Mouse (Mus musculus) spleen, adult 18-20 months (tissue): ENCODE measurements around the gene Arhgap18.

Experiments used
- DNase-seq, 2 experiments: peaks; one replicate each; pipeline ENCODE4 v3.0.0; 2022; ENCODE audit warnings: mixed read lengths in 2 of 2

Gene Arhgap18

DNA sequence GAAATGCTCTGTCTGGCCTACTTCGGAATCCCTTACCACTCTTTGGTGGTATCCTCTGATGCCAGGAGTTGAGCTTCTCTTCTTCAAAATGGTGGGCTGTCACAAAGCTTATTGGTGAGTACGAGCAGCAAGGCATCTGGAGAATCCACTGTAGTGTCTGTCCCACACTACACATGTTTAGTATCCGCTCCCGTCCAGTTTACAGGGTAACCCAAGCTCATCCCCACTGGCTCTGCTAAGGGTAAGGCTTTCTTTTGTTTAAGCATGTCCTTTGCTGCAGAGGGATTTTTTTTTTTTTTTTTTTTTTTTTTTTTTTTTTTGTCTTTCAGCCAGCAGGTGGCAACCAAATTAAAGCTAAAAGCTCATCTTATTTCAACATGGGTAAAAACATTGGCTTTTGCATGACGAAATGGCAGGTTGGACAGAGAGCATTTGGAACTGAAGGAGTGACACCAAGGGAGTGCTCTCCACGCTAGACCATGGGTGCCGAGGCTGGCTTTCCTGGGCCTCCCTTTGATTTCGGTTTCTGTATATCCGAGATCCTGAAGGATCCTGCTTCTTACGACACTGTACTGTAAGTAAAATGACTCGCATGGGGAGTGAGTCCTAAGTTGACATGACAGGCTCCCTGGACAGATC is at the start of gene Arhgap18:
Gene Arhgap18, plus strand, starts transcription at position 493 of the 639 bp plus-strand sequence.
- no peak for DNase-seq

DNA sequence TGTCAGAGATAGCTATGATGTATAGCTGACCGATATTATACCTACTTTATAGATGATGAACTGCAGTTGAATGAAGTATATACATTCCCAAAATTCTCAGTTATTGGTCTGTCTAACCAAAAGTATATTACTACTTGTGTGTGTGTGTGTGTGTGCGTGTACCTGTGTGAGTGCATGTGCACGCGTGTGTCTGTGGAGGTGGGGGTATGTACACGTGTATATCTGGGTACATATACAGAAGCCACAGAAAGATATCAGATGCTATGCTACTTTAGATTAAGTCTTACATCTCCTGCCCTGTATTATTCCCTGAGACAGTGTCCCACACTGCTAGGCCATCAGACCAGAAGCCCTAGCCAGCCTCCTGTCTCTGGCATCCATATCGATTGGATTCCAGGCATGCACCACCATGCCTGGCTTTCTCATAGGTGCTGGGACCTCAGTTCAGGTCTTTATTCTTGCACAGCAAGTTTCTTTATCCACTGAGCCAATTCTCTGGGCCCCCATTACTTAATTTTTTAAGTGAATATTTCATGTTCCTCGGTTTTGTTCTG is 42.7 kb upstream of the Arhgap18 start:
- DNase-seq: no peak

DNA sequence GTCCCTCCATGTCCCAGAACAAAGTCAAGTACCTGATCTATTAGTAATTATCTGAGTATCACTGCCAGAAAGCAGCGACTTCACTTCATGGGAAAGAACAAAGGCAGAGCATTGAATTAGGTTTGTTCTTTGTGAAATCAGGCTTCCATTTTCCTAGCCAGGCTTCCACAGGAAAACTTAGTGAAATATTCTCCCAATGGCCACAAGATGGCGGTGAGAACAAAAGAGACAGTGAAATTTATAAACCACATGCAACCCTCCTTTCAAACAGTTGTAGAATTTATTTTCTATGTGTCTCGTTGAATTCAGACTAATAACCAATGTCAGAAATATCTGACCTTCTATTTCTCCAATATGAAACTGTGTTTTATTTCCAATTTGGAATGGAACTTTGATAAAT is 42.2 kb upstream of the Arhgap18 start:
- DNase-seq: peak in 1 of 2 experiments; percentile 18

DNA sequence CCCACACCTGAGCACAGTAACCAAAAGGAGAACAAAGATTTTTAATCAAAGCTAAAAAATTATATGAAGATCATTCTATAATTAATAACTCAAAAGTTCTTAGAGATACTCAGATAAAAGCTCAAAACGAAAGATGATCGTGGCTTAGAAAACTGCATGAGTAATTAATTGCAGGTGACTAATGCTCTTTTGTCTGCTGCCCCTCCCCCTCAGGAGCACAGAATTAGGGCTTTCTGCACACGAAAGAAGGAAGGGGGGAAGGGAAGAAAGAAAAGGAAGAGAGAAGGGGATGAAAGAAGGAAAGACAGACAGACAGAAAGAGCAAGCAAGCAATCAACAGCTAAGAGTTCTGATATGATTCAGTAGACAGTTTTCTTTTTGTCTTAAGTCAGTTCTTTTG is 39.2 kb upstream of the Arhgap18 start:
- no peak for DNase-seq

DNA sequence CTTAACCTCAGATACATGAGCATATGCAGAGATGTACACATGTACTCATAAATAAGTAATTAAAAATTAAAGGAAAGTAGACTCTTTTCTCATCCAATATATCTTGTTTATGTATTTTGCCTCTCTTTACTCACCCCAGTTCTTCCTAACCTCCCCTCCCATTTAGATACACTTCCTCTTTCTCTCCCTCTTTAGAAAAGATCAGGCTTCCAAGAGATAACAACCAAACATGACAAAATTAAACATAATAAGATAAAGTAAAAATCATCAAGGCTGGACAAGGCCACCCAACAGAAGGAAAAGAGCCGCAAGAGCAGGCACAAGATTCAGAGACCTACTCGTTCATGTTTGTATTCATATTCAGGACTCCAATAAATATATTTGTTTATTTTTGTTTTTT is 28.5 kb upstream of the Arhgap18 start:
- no peak for DNase-seq

DNA sequence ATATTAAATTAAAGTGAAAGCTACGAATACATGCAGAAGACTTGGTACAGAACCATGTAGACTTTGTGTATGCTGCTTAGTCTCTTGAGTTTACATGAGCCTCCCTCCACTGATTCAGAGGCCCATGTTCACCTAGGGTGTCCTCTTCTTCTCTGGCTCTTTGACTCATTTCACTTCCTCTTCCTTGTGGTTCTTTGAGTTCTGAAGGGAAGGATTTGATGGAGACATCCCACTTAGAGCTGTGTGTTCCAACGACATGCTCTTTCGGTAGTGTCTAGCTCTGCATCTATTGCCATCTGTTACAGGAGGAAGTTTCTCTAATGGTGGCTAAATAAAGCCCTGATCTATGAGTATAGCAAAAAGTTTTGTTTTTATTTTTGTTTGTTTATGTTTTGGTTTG is 28.0 kb upstream of the Arhgap18 start:
- DNase-seq: no peak

DNA sequence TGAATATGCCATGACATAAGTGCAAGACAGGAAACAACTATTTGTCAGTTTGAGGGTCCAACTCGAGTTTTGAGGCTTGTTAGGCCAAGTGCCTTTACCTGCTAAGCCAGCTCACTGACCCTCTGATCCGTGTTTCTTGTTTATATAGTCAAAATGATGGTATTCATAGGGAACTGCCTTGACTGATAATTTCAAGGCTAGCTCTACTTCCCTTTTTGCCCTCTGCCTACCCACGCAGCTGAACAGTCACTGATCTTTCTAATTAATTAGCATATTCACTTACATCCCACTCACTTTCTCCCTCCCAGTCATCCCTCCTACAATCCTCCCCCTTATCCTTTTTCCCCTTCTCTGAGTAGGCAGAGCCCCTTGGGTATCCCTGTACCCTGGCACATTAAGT is 2.4 kb upstream of the Arhgap18 start:
- DNase-seq: no peak

DNA sequence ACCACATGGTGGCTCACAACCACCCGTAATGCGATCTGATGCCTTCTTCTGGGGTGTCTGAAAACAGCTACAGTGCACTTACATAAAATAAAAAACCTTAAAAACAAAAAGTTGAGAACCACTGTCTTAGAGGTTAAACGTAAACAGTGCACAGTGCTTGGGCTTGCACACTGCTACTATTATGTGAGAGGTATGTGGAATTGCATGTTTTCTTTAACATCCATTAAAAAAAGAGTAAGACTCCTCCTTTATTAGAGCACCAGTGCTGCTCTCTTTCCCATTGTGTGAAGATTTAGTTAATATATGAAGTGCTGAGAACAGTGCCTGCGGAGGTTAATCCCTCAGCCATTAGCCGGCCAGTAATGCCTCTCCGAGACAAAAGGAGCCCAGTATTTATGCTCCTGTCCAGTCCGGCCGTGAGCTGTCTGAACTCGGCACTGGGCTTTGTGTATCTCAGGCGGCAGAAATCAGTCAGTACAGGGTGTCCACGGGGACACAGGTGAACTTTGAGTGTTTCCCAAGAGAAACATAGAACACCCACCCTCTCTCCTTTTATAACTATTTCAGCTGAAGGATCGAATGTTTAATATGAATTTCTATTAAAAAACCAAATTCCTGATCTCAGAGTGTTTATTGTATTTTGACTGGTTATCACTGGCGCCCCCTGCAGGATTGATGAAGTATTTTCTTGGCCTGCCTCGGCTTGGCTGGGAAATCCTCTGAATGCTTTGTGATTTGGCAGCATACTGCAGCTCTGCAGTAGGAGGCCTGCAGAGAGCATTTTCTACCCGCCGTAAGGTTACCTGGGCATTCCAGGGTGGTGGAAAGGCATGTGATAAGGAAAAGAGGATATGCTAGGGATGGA is 925 bp upstream of the Arhgap18 start:
- DNase-seq: peak in 1 of 2 experiments; percentile 47

DNA sequence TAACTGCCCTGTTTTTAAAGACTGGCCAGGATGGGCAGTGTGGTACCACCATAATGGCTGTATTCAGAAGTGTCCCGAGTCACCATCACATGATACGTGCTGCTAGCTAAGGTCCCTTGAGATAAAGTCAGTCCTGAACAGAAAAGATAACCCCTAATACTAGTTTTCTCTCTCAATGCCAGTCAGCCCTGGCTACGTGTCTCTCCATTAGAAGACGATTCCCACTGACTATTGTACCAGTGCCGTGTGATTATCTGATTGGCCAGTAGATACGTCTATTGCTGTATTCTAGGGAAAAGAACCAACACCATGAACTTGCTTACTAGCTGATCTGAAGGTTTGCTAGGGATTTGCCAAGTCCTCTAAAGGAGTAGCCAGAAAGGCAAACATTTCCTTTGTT is 785 bp downstream of the Arhgap18 start:
- no peak for DNase-seq

DNA sequence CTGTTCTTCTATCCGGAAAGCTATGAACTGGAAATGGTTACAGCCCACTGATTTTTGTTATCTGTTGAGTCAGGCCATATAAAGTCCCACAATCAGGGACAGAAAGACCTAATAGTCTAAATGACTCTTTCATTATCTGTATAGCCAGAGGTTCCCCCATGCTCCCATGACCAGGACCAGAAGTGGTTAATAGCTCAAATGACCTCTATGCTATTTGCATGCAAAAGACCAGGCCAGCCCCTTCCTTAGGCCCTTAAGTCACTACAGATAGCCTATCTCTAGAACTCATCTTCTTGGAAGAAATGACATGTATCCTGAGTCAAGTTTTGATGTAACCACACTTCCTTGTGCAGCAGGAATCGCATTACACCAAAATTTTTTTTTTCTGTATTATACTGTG is 4.0 kb downstream of the Arhgap18 start:
- DNase-seq: no peak

DNA sequence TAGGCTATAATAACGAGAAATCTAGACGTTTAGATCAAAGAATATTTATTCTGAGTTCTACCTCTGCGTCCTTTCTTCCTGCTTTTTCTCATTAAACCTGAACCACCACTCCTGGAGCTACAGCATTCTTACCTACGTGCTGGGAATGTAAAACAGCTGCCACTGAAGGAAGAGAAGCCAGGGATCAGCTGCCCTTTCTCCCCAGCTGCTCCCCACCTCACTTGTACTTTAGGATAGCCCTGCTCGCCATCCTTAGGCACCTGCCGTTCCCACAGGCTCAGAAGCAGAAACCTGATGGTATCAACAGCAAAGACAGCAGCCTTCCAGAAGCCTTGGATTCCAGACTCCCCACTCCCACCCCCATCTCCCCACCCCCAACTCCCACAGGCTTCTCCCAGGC is 6.2 kb downstream of the Arhgap18 start:
- DNase-seq: no peak

DNA sequence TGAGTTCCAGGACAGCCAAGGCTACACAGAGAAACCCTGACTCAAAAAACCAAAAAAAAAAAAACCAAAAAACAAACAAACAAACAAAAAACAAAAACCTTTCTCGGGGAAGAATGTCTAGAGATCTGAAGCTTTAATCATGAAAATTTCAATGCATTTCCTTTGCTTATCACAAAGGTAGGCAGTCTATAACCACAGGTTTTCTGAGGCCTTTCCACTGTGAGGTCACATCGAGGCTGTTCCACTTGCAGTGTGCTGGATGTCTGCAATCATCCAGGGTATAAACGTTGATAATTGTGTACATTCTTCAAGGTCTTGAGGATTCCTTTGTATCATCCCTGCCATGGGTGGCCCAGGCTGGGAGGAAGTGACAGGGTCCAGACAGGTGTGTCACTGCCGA is 7.9 kb downstream of the Arhgap18 start:
- no peak for DNase-seq

DNA sequence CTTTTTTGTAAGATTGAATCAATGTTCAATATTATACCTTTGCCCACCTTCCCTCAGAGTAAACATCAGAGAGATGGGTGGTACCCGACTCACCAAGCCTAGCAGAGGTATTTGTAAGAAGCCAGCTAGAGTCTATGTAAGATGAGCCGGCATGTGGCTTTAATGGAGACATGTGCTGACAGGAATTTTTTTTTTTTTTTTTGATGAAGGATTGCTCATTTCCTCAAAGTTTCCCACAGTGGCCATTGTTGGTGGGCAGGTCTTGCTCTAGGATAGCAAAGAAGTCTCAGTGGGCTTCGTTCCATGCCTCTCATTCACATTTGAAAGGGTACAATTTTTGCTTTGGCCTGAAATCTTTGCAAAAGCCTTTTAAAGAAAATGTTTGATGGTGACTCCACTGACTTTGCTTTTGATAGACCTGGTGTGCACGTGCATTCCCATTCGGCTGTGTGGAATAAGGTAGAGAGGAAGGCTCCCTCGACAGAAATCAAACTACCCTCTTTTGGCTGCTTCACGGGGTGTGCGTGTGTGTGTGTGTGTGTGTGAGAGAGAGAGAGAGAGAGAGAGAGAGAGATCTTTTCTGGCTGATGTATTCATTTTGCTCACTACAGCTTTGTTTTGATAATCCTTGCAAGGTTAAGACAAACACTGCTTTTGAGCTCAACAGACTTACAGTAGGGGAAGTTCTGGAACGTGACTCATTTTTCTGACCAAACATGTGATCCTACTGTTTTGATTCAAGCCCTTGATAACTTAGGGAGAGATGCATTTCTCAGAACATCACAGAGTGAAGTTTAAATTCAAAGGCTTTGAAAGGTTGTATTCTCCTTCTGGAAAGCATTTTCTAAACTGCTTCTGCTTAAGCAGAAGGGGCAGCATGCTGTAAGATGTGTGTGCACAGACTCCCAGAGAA is 9.0 kb downstream of the Arhgap18 start:
- no peak for DNase-seq

DNA sequence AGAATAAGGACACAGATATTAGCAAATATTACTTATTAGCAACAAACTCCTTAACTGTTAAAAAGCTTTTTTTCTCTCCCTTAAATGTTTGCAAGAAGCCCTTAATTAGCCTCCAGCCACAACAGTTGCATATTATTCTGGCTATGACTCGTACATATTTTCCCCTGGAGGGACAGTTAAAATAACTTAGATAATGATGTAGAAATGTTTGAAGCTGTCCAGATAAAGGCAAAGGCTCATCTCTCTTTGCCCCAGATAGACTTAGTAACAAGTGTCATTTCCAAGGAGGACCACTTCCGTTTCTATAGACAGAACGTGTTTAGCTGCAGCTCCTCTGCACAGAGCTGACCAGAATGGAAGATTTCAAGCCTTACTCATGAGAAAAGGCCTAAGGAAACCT is 14.0 kb downstream of the Arhgap18 start:
- DNase-seq: no peak

DNA sequence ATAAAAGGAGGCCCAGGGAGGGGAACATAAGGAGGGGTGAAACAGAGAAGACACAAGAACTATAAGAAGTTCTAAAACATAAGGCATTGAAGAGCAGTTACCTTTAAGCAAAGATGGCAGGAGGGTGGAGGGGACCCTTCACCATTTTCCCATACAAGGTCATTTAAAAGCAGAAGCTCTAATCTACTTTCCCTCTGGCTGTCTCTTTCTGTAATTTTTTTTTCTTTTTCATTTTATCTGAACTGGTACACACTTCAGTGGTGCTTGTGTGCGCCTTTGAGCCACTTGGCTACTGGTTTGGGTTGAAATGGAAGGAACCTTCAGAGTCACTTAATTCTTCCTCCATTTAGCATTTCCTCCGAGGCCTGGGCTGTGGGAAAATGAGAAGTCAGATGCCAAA is 15.7 kb downstream of the Arhgap18 start:
- DNase-seq: no peak

DNA sequence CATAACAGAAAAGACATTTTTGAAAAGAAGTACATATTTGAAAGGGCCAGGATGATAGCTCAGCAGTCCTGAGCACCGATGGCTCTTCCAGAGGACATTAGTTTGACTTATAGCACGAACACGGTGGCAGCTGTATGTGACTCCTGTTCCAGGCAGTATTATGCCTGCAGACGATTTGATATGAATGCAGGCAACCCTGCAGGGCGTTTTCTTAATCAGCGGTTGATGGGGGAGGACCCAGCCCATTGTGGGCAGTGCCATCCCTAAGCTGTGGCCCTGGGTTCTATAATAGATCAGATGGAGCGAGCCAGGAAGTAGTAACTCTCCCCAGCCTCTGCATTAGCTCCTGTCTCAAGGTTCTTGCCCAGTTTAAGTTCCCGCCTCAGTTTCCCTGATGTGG is 16.8 kb downstream of the Arhgap18 start:
- no peak for DNase-seq

DNA sequence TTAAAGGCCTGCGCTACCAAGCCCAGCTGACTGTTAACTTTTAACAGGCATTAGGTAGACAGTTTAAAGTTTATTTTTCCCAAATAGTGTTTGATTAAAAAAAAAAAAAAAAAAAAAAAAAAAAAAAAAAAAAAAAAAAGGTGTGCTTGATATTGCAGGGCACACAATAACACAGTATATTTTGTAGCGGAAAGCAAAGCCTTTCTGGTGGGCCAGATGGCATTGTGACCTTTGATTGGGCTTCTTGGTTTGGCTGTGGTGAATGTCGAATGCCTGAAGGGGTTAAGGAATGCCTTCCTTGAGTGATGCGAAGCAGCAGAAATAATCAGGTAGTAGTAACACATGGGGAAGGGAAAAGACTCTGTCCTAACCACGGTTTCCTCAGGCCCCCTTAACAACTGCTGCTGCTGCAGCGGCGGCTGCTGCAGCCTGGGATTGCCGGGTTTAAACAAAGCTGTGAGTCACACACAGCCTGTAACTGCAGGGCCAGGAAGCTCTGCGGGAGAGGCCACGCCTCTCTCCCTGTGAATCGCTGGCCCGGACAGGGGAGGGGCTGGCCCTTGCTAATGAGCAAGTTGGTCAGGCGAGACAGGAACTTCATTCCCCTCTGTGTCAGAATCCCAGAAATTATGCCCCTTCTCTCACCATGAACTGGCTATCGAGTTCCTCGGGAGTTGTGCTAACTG is 18.9 kb downstream of the Arhgap18 start:
- peak; percentile 61 to 67 for DNase-seq

DNA sequence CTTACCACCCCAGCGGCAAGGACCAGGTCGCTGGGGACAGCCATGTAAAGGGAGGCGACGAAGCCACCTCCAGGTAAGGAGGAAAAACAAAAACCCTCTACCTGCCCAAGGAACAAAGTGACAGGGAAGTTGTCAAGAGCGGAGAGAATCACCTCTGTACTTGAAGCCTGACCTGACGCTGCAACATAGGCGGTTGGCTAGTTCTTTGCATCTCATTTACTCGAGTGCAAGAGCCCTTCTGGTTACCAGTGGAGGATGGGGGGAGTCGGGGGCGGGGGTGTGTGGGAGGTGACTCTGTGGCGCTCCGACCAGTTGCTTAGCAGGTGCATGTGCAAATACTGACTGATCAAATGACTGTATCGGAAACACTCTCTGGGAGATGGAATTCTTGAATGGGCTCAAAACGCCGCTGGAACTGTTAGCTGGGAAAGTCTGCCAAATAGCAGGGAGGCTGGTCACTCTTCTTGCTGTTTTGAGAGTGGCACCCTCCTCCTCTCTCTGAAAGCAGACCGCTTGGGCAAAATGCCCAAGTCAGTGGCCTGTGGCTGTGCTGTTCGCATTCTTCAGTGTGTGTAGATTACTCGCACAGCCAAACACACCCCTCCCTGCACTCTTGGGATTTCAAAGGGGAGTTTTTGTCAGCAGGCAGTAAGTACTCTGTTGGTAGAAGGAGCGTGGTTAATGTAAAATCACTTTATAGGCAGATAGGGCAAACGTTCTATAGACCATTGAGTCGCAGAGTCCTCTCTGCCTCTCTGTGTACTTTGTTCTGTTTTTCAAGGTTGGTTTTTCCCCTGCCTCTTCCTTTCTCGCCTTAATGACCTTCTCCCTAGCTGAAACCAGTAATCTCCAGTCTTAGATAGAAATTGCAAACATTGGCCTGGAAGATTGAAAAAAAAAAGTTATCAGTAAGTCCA is 19.7 kb downstream of the Arhgap18 start:
- peak; percentile 30 to 38 for DNase-seq

DNA sequence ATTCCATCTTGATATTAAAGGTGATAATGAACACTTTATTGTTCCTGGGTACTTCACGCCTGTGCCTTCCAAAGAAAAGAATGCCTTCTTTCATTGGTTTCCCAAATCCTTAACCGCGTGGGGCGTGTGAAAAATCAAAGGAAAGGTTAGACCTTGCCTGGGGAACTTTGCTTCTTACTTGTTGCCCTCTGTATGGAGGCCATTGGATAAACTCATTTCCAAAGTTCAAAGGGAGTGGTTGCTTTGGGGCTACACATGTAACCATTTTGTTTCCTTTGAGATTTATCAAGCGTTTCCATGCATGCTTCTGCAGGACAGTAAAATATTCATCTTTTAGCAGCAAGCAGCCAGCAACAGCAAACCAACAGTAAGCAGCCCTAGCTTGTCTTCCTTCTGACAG is 20.3 kb downstream of the Arhgap18 start:
- DNase-seq: no peak

DNA sequence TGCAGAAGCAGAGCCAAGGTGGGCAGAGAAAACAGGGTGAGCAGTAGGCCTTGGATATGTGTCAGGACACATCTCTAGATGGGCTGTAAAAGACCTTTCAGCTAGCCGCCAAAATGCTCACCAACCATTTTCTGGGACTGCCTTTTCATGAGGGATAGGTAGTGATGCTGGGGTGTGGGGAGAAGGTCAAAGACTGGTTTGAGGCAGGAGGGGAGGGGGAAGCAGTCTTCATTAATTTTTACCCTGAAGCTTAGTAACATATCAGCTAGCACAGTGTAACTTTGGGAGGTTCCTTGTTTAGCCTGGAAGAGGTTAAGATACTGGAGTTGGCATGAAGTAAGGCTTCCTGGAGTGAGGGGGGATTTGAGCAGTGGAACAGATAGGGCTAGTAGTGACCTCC is 21.0 kb downstream of the Arhgap18 start:
- no peak for DNase-seq

DNA sequence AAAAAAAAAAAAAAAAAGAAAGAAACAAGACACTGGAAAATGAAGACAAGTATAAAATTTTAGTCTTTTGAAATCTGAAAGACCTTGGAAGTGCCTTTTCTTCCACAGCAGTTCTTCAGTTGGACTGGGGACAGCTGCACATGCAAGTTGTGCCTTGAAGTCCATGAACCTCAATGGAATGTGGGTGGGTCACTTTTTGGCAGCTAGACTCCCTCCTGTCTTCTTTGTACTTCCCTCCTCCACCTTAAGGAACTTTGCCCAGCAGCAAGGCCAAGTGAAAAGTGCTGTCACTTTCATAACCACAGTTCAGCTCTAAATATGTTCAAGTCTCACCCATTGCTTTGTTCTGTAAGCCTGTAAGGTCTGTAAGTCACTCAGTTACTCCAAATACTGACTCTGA is 23.2 kb downstream of the Arhgap18 start:
- DNase-seq: no peak
